Mouse (Mus musculus) myocyte (in vitro differentiated cells): ENCODE data around the gene Ovgp1. TPM values are rescaled to one million over a fixed set of nuclear protein-coding genes. Genes with fewer than 3 reads are reported as not detected.

Experiments
- H3K27me3 ChIP-seq: one replicate; pipeline ENCODE4 v1.6.1; 2011; ENCODE audit not compliant: control insufficient read depth, insufficient read depth, insufficient read length
- H3K36me3 ChIP-seq: one replicate; pipeline ENCODE4 v1.6.1; 2011; ENCODE audit not compliant: control insufficient read depth, insufficient read depth
- H3K4me2 ChIP-seq: one replicate; pipeline ENCODE4 v1.6.1; 2011; ENCODE audit warnings: low read depth, control low read depth
- H3K4me3 ChIP-seq: one replicate; pipeline ENCODE4 v1.5.1; 2011; ENCODE audit warnings: mild to moderate bottlenecking, control low read depth, moderate library complexity
- H3K79me2 ChIP-seq: one replicate; pipeline ENCODE4 v1.6.1; 2011; ENCODE audit not compliant: control insufficient read depth, insufficient read depth
- H3ac ChIP-seq: one replicate; pipeline ENCODE4 v1.6.1; 2011; ENCODE audit not compliant: control insufficient read depth, insufficient read length
- CEBPB ChIP-seq: IDR thresholded peaks from 2 replicates; pipeline ENCODE4 v1.6.1; 2011; ENCODE audit warnings: mild to moderate bottlenecking, moderate library complexity; ENCODE audit not compliant: poor library complexity, insufficient read depth, severe bottlenecking
- E2F4 ChIP-seq: IDR thresholded peaks from one replicate; pipeline ENCODE4 v1.6.1; 2011; ENCODE audit warnings: mild to moderate bottlenecking, control low read depth, moderate library complexity; ENCODE audit not compliant: insufficient read depth
- MAX ChIP-seq: IDR thresholded peaks from one replicate; pipeline ENCODE4 v1.6.1; 2011; ENCODE audit warnings: low read depth, mild to moderate bottlenecking, control low read depth
- MYOD1 ChIP-seq, 3 experiments: IDR thresholded peaks; one replicate each; pipeline ENCODE4 v1.6.1; 2011; ENCODE audit warnings: control low read depth in 2 of 3, low read depth in 2 of 3, mild to moderate bottlenecking in 2 of 3, moderate library complexity in 1 of 3; ENCODE audit not compliant: insufficient read length in 2 of 3, control insufficient read depth in 1 of 3
- MYOG ChIP-seq, 3 experiments: IDR thresholded peaks; one replicate each; pipeline ENCODE4 v1.6.1; 2011; ENCODE audit warnings: control low read depth in 2 of 3, low read depth in 2 of 3, mild to moderate bottlenecking in 2 of 3; ENCODE audit not compliant: insufficient read length in 2 of 3, control insufficient read depth in 1 of 3, insufficient read depth in 1 of 3
- POLR2A ChIP-seq: IDR thresholded peaks from one replicate; pipeline ENCODE4 v1.6.1; 2011; ENCODE audit warnings: low read depth, mild to moderate bottlenecking, control low read depth, moderate library complexity; ENCODE audit not compliant: insufficient read length
- POLR2AphosphoS2 ChIP-seq: IDR thresholded peaks from one replicate; pipeline ENCODE4 v1.6.1; 2011; ENCODE audit warnings: low read depth, control low read depth; ENCODE audit not compliant: insufficient read length
- REST ChIP-seq: IDR thresholded peaks from one replicate; pipeline ENCODE4 v1.6.1; 2011; ENCODE audit warnings: mild to moderate bottlenecking, control low read depth, moderate library complexity; ENCODE audit not compliant: insufficient read depth, insufficient read length
- SRF ChIP-seq: IDR thresholded peaks from one replicate; pipeline ENCODE4 v1.6.1; 2011; ENCODE audit warnings: low read depth; ENCODE audit not compliant: control insufficient read depth, insufficient read length
- TCF12 ChIP-seq: IDR thresholded peaks from one replicate; pipeline ENCODE4 v1.6.1; 2011; ENCODE audit warnings: mild to moderate bottlenecking, control low read depth; ENCODE audit not compliant: poor library complexity, insufficient read depth, severe bottlenecking
- TCF3 ChIP-seq: IDR thresholded peaks from one replicate; pipeline ENCODE4 v1.6.1; 2011; ENCODE audit warnings: low read depth, control low read depth; ENCODE audit not compliant: insufficient read length
- USF1 ChIP-seq: IDR thresholded peaks from one replicate; pipeline ENCODE4 v1.6.1; 2011; ENCODE audit warnings: low read depth, mild to moderate bottlenecking, control low read depth, moderate library complexity
- polyA plus RNA-seq: library from polyadenylated mRNA; unstranded; fragments of >200 nt; fragmentation: generic; extraction: Trizol; gene quantifications from one replicate; pipeline ENCODE4 v1.2.1, GENCODE M21; 2012; ENCODE audit warnings: missing spikeins

Ovgp1 gene
- polyA plus RNA-seq, 1 experiment, result 0.43 TPM

GRCm38 (mm10) chr3:105958974-105959580 lies 14.4 kb upstream of the Ovgp1 start, which contains the start of gene Wdr77:
TSS of gene Wdr77 (plus strand) at chr3:105959369.
- Histone ChIP-seq H3K27me3 (no peaks in the 10 kb centered on the region), H3K4me2 (peak within 1 kb of the TSS; percentile 85), H3ac (peak within 1 kb of the TSS; percentile 36), H3K4me3 (peak within 1 kb of the TSS; percentile 63), H3K36me3 (peaks cover 39% of the 10 kb centered on the region), H3K79me2 (peaks cover 81% of the 10 kb centered on the region)
- TF ChIP-seq MYOD1 (IDR thresholded peaks at IDR 0.05; ENCODE audit: control insufficient read depth in 1 of 3, insufficient read length in 2 of 3, low read depth in 2 of 3) (no peak), E2F4 (no peak), POLR2A (peak; percentile 92), POLR2AphosphoS2 (peak; percentile 85), TCF3 (no peak), MAX (peak; percentile 45), TCF12 (no peak), USF1 (peak; percentile 73), MYOG (IDR thresholded peaks at IDR 0.05; ENCODE audit: control insufficient read depth in 1 of 3, insufficient read depth in 1 of 3, insufficient read length in 2 of 3, low read depth in 2 of 3) (peak in 1 of 3 experiments; percentile 12), REST (peak; percentile 42), SRF (no peak), CEBPB (no peak)

- peaks cover 39% of the 10 kb centered on the region for H3K36me3 ChIP-seq
- peaks cover 76% of the 10 kb centered on the region for H3K79me2 ChIP-seq
- peak overlapping the region; percentile 82 for H3K4me2 ChIP-seq
- no peaks in the 10 kb centered on the region for H3K27me3 ChIP-seq
- H3ac ChIP-seq, result peak overlapping the region; percentile 36
- TF ChIP-seq USF1 (no peak), CEBPB (no peak), REST (no peak), MYOD1 (IDR thresholded peaks at IDR 0.05; ENCODE audit: control insufficient read depth in 1 of 3, insufficient read length in 2 of 3, low read depth in 2 of 3) (no peak), SRF (no peak), MYOG (IDR thresholded peaks at IDR 0.05; ENCODE audit: control insufficient read depth in 1 of 3, insufficient read depth in 1 of 3, insufficient read length in 2 of 3, low read depth in 2 of 3) (no peak), POLR2AphosphoS2 (no peak), E2F4 (no peak), TCF12 (no peak), MAX (no peak), POLR2A (no peak), TCF3 (no peak)
- peak overlapping the region; percentile 63 for H3K4me3 ChIP-seq
Measured at GRCm38 (mm10) chr3:105959585-105959984, 13.9 kb upstream of the Ovgp1 start.

- no peaks in the 10 kb centered on the region for H3K27me3 ChIP-seq
- H3K4me3 ChIP-seq, result peak within 1 kb of the TSS; percentile 63
- peak within 1 kb of the TSS; percentile 82 for H3K4me2 ChIP-seq
- peak within 1 kb of the TSS; percentile 36 for H3ac ChIP-seq
- peaks cover 39% of the 10 kb centered on the region for H3K36me3 ChIP-seq
- H3K79me2 ChIP-seq, result peaks cover 72% of the 10 kb centered on the region
- no peak for TF ChIP-seq TCF12
- TF ChIP-seq SRF, result no peak
- no peak for TF ChIP-seq REST
- TF ChIP-seq E2F4, result no peak
Measured at GRCm38 (mm10) chr3:105959999-105960398, 13.5 kb upstream of the Ovgp1 start, which contains the start of gene Atp5f1. TSS of gene Atp5f1 (minus strand) at chr3:105960099.

- Histone ChIP-seq H3K4me3 (peak overlapping the region; percentile 63), H3K79me2 (peaks cover 65% of the 10 kb centered on the region), H3K27me3 (no peaks in the 10 kb centered on the region), H3ac (no peak overlapping the region), H3K36me3 (peaks cover 39% of the 10 kb centered on the region), H3K4me2 (peak overlapping the region; percentile 82)
- TF ChIP-seq TCF3 (no peak), REST (no peak), E2F4 (no peak), USF1 (no peak), TCF12 (no peak), CEBPB (no peak), MAX (no peak), MYOD1 (IDR thresholded peaks at IDR 0.05; ENCODE audit: control insufficient read depth in 1 of 3, insufficient read length in 2 of 3, low read depth in 2 of 3) (no peak), POLR2A (no peak), MYOG (IDR thresholded peaks at IDR 0.05; ENCODE audit: control insufficient read depth in 1 of 3, insufficient read depth in 1 of 3, insufficient read length in 2 of 3, low read depth in 2 of 3) (no peak), SRF (no peak), POLR2AphosphoS2 (no peak)
Measured at GRCm38 (mm10) chr3:105960700-105961099, 12.8 kb upstream of the Ovgp1 start.

GRCm38 (mm10) chr3:105971831-105972446 lies 1.6 kb upstream of the Ovgp1 start:
- no peaks in the 10 kb centered on the region for H3K27me3 ChIP-seq
- no peak overlapping the region for H3K4me2 ChIP-seq
- H3ac ChIP-seq, result no peak overlapping the region
- H3K4me3 ChIP-seq, result no peak overlapping the region
- TF ChIP-seq CEBPB (no peak), TCF12 (no peak), USF1 (no peak), POLR2A (no peak), SRF (no peak), MAX (no peak), TCF3 (no peak), MYOD1 (IDR thresholded peaks at IDR 0.05; ENCODE audit: control insufficient read depth in 1 of 3, insufficient read length in 2 of 3, low read depth in 2 of 3) (no peak), E2F4 (no peak), POLR2AphosphoS2 (no peak), MYOG (IDR thresholded peaks at IDR 0.05; ENCODE audit: control insufficient read depth in 1 of 3, insufficient read depth in 1 of 3, insufficient read length in 2 of 3, low read depth in 2 of 3) (no peak), REST (no peak)
- H3K36me3 ChIP-seq, result peaks cover 27% of the 10 kb centered on the region
- H3K79me2 ChIP-seq, result no peaks in the 10 kb centered on the region
